Mouse (Mus musculus) hindbrain, embryonic 10.5 days (tissue): ENCODE measurements at regions not wholly inside any gene's neighbourhood (a gene's known extent, or its start where the extent isn't known, plus 50 kb on each side); places are given as distances from the start of the nearest gene placed in this dataset.

Experiments used
- DNase-seq: peaks from one replicate; pipeline ENCODE4 v3.0.0-alpha.2; 2017; ENCODE audit warnings: low spot score
- H3K27ac ChIP-seq: fragments of 300-500 bp; sonication (generic); 2 replicates; pipeline ENCODE4 v1.5.1; 2016; ENCODE audit warnings: mild to moderate bottlenecking, moderate library complexity
- H3K27me3 ChIP-seq: fragments of 300-500 bp; sonication (generic); 2 replicates; pipeline ENCODE4 v1.6.1; 2016; ENCODE audit warnings: mild to moderate bottlenecking; ENCODE audit not compliant: poor library complexity, insufficient read depth, severe bottlenecking
- H3K36me3 ChIP-seq: fragments of 300-500 bp; sonication (generic); 2 replicates; pipeline ENCODE4 v1.6.1; 2016; ENCODE audit warnings: mild to moderate bottlenecking, moderate library complexity
- H3K4me1 ChIP-seq: fragments of 300-500 bp; sonication (generic); replicated peaks from 2 replicates; pipeline ENCODE4 v1.6.1; 2016; ENCODE audit warnings: mild to moderate bottlenecking
- H3K4me3 ChIP-seq: fragments of 300-500 bp; sonication (generic); 2 replicates; pipeline ENCODE4 v1.5.1; 2016; ENCODE audit warnings: mild to moderate bottlenecking, moderate library complexity
- H3K9me3 ChIP-seq: fragments of 300-500 bp; sonication (generic); 2 replicates; pipeline ENCODE4 v1.6.1; 2016; ENCODE audit warnings: mild to moderate bottlenecking, moderate library complexity
- WGBS: fragments of 180-500 bp; shearing (Covaris S2); methylation state at CpG from one replicate; pipeline ENCODE4 v1.1.7; 2016; 5-methylcytosine and 5-hydroxymethylcytosine counted together

- Histone ChIP-seq H3K4me3 (no peak overlapping the region), H3K9me3 (no peaks in the 10 kb centered on the region), H3K36me3 (no peaks in the 10 kb centered on the region), H3K27me3 (no peaks in the 10 kb centered on the region), H3K27ac (no peak overlapping the region), H3K4me1 (no peaks in the 10 kb centered on the region)
- 82% methylated on average over 6 of the region's 6 CpGs for WGBS
- DNase-seq, result no peak
Measured at GRCm38 (mm10) chr7:72027006-72027405, 279.4 kb downstream of the Mctp2 start.

GRCm38 (mm10) chr7:72009115-72009514 lies 297.3 kb downstream of the Mctp2 start:
- no peak for DNase-seq
- Histone ChIP-seq H3K4me1 (no peaks in the 10 kb centered on the region), H3K27me3 (no peaks in the 10 kb centered on the region), H3K36me3 (no peaks in the 10 kb centered on the region), H3K4me3 (no peak overlapping the region), H3K9me3 (no peaks in the 10 kb centered on the region), H3K27ac (no peak overlapping the region)
- WGBS, result 84% methylated on average over 11 of the region's 11 CpGs

GRCm38 (mm10) chr7:72004311-72004710 lies 302.1 kb downstream of the Mctp2 start:
- H3K27me3 ChIP-seq, result no peaks in the 10 kb centered on the region

DNA sequence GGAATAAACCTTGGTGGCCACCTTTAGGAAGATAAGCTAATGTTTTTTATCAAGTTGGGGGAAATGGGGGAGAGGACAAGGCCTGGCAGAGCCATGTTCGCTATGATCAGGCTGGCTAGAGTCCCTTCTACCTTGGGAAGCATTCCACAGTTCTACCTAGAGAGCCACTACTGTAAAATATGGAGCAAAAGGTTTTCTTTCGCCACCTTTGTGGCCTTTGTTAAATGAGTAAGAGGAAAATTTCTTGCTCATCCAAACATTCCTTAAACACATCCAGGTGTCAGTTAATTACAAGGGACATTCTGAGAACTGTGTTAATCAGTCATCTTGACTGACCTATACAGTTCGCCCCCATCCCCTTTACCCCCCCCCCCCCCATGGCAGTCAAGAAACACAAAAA lies 313.9 kb downstream of the Mctp2 start:
- Histone ChIP-seq H3K27me3 (no peaks in the 10 kb centered on the region), H3K4me3 (no peak overlapping the region), H3K27ac (no peak overlapping the region), H3K36me3 (no peaks in the 10 kb centered on the region), H3K9me3 (no peaks in the 10 kb centered on the region), H3K4me1 (no peaks in the 10 kb centered on the region)
- DNase-seq, result no peak
- 88% methylated on average over 3 of the region's 3 CpGs for WGBS

More at GRCm38 (mm10) chr7:72004311-72004710, 302.1 kb downstream of the Mctp2 start:
- Histone ChIP-seq H3K4me1 (no peaks in the 10 kb centered on the region), H3K4me3 (no peak overlapping the region), H3K36me3 (no peaks in the 10 kb centered on the region), H3K27ac (no peak overlapping the region), H3K9me3 (no peaks in the 10 kb centered on the region)
- DNase-seq, result no peak
- WGBS, result 78% methylated on average over 3 of the region's 3 CpGs

- no peaks in the 10 kb centered on the region for H3K36me3 ChIP-seq
- WGBS, result 86% methylated on average over 3 of the region's 3 CpGs
- no peak overlapping the region for H3K4me3 ChIP-seq
- no peaks in the 10 kb centered on the region for H3K9me3 ChIP-seq
- no peak for DNase-seq
- H3K27ac ChIP-seq, result no peak overlapping the region
- H3K27me3 ChIP-seq, result no peaks in the 10 kb centered on the region
- H3K4me1 ChIP-seq, result no peaks in the 10 kb centered on the region
Measured at GRCm38 (mm10) chr7:71991835-71992234, 314.6 kb downstream of the Mctp2 start.

GRCm38 (mm10) chr7:71991206-71991605 lies 315.2 kb downstream of the Mctp2 start:
- DNase-seq, result no peak
- Histone ChIP-seq H3K36me3 (no peaks in the 10 kb centered on the region), H3K27ac (no peak overlapping the region), H3K9me3 (no peaks in the 10 kb centered on the region), H3K4me1 (no peaks in the 10 kb centered on the region), H3K4me3 (no peak overlapping the region), H3K27me3 (no peaks in the 10 kb centered on the region)
- WGBS, result 91% methylated on average over 4 of the region's 4 CpGs

- Histone ChIP-seq H3K9me3 (no peaks in the 10 kb centered on the region), H3K27ac (no peak overlapping the region), H3K4me3 (no peak overlapping the region), H3K36me3 (no peaks in the 10 kb centered on the region), H3K27me3 (no peaks in the 10 kb centered on the region), H3K4me1 (peaks cover 4% of the 10 kb centered on the region)
- WGBS, result 82% methylated on average over 4 of the region's 4 CpGs
- no peak for DNase-seq
Measured at GRCm38 (mm10) chr7:71966015-71966414, 340.4 kb downstream of the Mctp2 start.

- Histone ChIP-seq H3K27me3 (no peaks in the 10 kb centered on the region), H3K4me3 (no peak overlapping the region), H3K9me3 (no peaks in the 10 kb centered on the region), H3K27ac (no peak overlapping the region), H3K36me3 (no peaks in the 10 kb centered on the region), H3K4me1 (peaks cover 13% of the 10 kb centered on the region)
- DNase-seq, result no peak
- WGBS, result 82% methylated on average over 4 of the region's 4 CpGs
Measured at GRCm38 (mm10) chr7:71963456-71963855, 343.0 kb downstream of the Mctp2 start.

- H3K36me3 ChIP-seq, result no peaks in the 10 kb centered on the region
- no peak overlapping the region for H3K4me3 ChIP-seq
- H3K27ac ChIP-seq, result no peak overlapping the region
- no peak for DNase-seq
- peaks cover 13% of the 10 kb centered on the region for H3K4me1 ChIP-seq
- 94% methylated on average over 3 of the region's 3 CpGs for WGBS
- H3K27me3 ChIP-seq, result no peaks in the 10 kb centered on the region
- no peaks in the 10 kb centered on the region for H3K9me3 ChIP-seq
Measured at GRCm38 (mm10) chr7:71962851-71963250, 343.6 kb downstream of the Mctp2 start.

DNA sequence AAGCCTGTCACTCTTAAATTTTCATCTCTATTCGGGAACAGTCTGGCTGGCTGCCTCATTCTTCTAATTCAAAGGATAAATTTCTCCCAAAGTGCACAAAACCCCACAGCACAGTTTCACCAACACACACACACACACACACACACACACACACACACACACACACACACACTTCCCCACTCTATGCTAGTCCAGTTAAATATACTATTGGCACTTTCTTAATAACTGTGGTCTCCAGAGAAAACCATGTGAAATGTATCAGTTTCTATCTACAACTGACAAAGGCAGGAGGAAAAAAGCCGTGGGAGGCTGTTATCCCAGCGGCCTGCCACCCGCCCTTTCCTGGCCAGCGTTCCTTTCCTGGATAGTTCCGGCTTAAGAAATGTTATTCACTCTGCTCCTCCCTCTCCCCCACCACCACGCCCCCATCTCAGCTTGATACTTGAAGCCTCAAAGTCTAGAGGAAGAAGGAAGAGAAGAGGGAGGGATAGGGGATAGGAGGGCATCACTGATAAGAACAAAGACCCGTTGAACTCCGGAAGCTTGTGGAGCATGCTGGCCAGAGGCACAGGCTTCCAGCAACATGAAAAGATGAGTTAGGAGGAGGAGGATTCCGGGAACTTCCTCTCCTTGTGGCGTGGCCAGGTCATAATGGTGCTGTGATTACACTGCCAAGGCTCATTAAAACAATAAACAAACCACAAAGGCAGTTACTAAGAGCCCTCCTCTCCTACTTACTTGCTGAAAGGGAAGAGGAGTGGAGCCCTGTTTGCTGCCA lies 345.8 kb downstream of the Mctp2 start:
- peaks cover 13% of the 10 kb centered on the region for H3K4me1 ChIP-seq
- H3K9me3 ChIP-seq, result no peaks in the 10 kb centered on the region
- DNase-seq, result peak; percentile 71
- peak overlapping the region; percentile 82 for H3K27ac ChIP-seq
- WGBS, result 3% methylated on average over 11 of the region's 11 CpGs
- H3K4me3 ChIP-seq, result peak overlapping the region; percentile 38
- no peaks in the 10 kb centered on the region for H3K36me3 ChIP-seq
- H3K27me3 ChIP-seq, result no peaks in the 10 kb centered on the region

GRCm38 (mm10) chr7:71946548-71946947 lies 359.9 kb downstream of the Mctp2 start:
- DNase-seq, result no peak
- no peaks in the 10 kb centered on the region for H3K27me3 ChIP-seq
- no peaks in the 10 kb centered on the region for H3K9me3 ChIP-seq
- no peak overlapping the region for H3K4me3 ChIP-seq
- peaks cover 9% of the 10 kb centered on the region; the same call in 1 of the 2 replicates for H3K4me1 ChIP-seq
- no peak overlapping the region for H3K27ac ChIP-seq
- WGBS, result 84% methylated on average over 6 of the region's 6 CpGs
- no peaks in the 10 kb centered on the region for H3K36me3 ChIP-seq

DNA sequence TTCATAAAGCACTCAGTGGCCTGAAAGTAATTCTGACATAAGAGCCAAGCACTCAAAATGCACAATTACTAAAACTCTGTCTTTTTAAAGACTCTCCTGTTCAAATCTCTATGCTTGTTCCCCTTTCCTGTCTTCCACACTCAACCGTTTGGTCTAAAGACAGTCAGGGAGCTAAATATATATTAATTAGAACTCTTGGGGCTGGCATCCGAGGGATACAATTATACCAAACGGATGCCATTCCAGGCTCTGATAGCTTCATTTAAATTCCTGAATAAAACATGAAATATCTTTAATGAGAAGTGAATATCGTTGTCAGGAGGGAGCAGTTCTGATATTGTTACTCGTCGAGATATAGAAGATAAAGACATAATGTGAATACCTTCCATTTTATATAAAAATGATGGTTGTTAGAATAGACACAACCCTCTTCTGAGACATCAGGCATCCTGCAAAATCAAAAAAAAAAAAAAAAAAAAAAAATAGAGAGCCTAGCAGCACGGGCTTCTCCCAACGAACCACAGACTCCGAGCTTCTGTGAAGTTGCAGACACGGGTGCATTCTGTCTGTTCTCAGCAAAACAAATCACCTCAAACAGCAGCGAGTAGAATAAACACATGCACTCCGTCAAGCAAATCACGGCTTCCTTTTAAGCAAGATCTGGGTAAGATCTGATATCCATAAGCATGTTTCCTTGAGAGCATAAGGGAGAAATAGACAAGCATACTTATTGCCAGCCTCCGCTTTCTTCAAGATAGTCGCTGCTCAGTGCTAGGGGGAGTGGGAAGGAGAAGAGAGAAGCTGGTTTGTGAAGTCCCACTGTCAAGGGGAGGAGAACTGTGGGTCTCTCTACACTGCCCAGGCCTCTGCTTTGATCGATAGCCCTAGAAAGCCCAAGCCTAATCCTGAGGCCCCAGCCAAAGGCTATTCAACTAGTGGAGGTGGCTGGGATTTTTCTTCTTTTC lies 363.0 kb downstream of the Mctp2 start:
- no peak overlapping the region for H3K4me3 ChIP-seq
- no peaks in the 10 kb centered on the region for H3K27me3 ChIP-seq
- 73% methylated on average over 16 of the region's 16 CpGs for whole genome bisulfite sequencing
- H3K36me3 ChIP-seq, result no peaks in the 10 kb centered on the region
- DNase-seq, result no peak
- H3K9me3 ChIP-seq, result no peaks in the 10 kb centered on the region
- H3K27ac ChIP-seq, result no peak overlapping the region
- peaks cover 9% of the 10 kb centered on the region; the same call in 1 of the 2 replicates for H3K4me1 ChIP-seq

DNA sequence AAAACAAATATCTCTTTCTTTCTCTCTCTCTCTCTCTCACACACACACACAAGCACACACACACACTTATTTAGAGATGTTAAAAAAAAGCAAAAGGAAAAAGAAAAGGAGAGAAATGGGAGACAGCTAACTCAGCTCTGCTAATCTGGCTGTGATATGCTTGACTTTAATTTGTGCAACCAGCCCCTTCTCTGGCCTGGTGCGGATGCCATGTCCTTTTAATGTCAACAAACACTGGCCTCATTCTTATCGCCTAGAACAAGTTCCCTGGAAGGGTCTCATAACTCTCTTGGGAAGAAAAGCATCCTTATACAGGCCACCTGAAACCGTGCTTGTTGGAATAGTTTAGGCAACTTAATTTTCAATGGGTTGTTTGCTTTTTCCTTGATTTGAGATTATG lies 368.7 kb downstream of the Mctp2 start:
- Histone ChIP-seq H3K27me3 (no peaks in the 10 kb centered on the region), H3K4me1 (peaks cover 9% of the 10 kb centered on the region; the same call in 1 of the 2 replicates), H3K36me3 (no peaks in the 10 kb centered on the region), H3K27ac (no peak overlapping the region), H3K4me3 (no peak overlapping the region), H3K9me3 (no peaks in the 10 kb centered on the region)
- DNase-seq, result no peak
- 49% methylated on average over 3 of the region's 3 CpGs for WGBS
